Mouse (Mus musculus) B cell, adult 2 months (primary cell): Measurements from ENCODE around the gene Dlgap3.
A peak's percentile ranks its signal among the peaks of the same experiment; 100 is the strongest.

ENCODE experiments used
- DNase-seq, 2 experiments: peaks; one replicate each; pipeline ENCODE4 v3.0.0; 2022

Gene Dlgap3

GRCm38 (mm10) chr4:127174900-127175278 is 5.9 kb downstream of the Dlgap3 start:
- no peak for DNase-seq

- DNase-seq: no peak
These were observed 9.0 kb downstream of the Dlgap3 start for GRCm38 (mm10) chr4:127177961-127178360.

GRCm38 (mm10) chr4:127178671-127179070 is 9.7 kb downstream of the Dlgap3 start:
- no peak for DNase-seq

GRCm38 (mm10) chr4:127179469-127180449 is 10.8 kb downstream of the Dlgap3 start:
- no peak for DNase-seq

GRCm38 (mm10) chr4:127180450-127180840 is 11.4 kb downstream of the Dlgap3 start:
- DNase-seq: no peak

GRCm38 (mm10) chr4:127181010-127181409 is 12.0 kb downstream of the Dlgap3 start:
- DNase-seq: no peak

- no peak for DNase-seq
These were observed 14.9 kb downstream of the Dlgap3 start for GRCm38 (mm10) chr4:127183867-127184266.

- no peak for DNase-seq
These were observed 21.9 kb downstream of the Dlgap3 start for GRCm38 (mm10) chr4:127190921-127191320.

GRCm38 (mm10) chr4:127192704-127193103 is 23.7 kb downstream of the Dlgap3 start:
- DNase-seq: no peak

GRCm38 (mm10) chr4:127193378-127194155 is 24.6 kb downstream of the Dlgap3 start:
- DNase-seq: no peak

GRCm38 (mm10) chr4:127194477-127195269 is 25.7 kb downstream of the Dlgap3 start:
- no peak for DNase-seq

- DNase-seq: no peak
These were observed 29.6 kb downstream of the Dlgap3 start for GRCm38 (mm10) chr4:127198609-127199008.

- DNase-seq: peak; percentile 48 to 49
These were observed 30.4 kb downstream of the Dlgap3 start for GRCm38 (mm10) chr4:127199406-127199805.

- no peak for DNase-seq
These were observed 31.2 kb downstream of the Dlgap3 start for GRCm38 (mm10) chr4:127200164-127200722.

GRCm38 (mm10) chr4:127200769-127201617 is 32.0 kb downstream of the Dlgap3 start:
- DNase-seq: no peak

- DNase-seq: no peak
These were observed 34.1 kb downstream of the Dlgap3 start for GRCm38 (mm10) chr4:127203081-127203480.

- no peak for DNase-seq
These were observed 42.3 kb downstream of the Dlgap3 start for GRCm38 (mm10) chr4:127211318-127211717.

GRCm38 (mm10) chr4:127214510-127214909 is 45.5 kb downstream of the Dlgap3 start:
- DNase-seq: no peak

- DNase-seq: no peak
These were observed 46.1 kb downstream of the Dlgap3 start for GRCm38 (mm10) chr4:127215103-127215502.

GRCm38 (mm10) chr4:127215799-127216198 is 46.8 kb downstream of the Dlgap3 start:
- DNase-seq: no peak

GRCm38 (mm10) chr4:127216251-127216651 is 47.2 kb downstream of the Dlgap3 start:
- no peak for DNase-seq

- no peak for DNase-seq
These were observed 48.0 kb downstream of the Dlgap3 start for GRCm38 (mm10) chr4:127217048-127217447.
